Mouse (Mus musculus) spleen, adult 2 months (tissue): ENCODE measurements around the gene Cyp2r1. TPM values are rescaled to one million over a fixed set of nuclear protein-coding genes. Genes with fewer than 3 reads are reported as not detected.
A peak's percentile ranks its signal among the peaks of the same experiment; 100 is the strongest.
"Not testable (repeated sequence)": the region's sequence is repeated elsewhere in the genome, so short reads cannot be mapped to it uniquely, and the experiment has no call there.

Experiments
- DNase-seq, 2 experiments: peaks; one replicate each; pipeline versions ENCODE4 v3.0.0 to v3.0.0-alpha.2; 2012 to 2021; ENCODE audit warnings: low spot score in 2 of 2, low read depth in 1 of 2
- H3K27ac ChIP-seq: fragments of 200-500 bp; 2 replicates; pipeline ENCODE4 v1.5.1; 2012; ENCODE audit warnings: low read length, inconsistent platforms; ENCODE audit not compliant: insufficient read depth
- H3K27me3 ChIP-seq: fragments of 200-500 bp; 2 replicates; pipeline ENCODE4 v1.6.1; 2012; ENCODE audit warnings: mild to moderate bottlenecking, moderate library complexity, low read length, inconsistent platforms; ENCODE audit not compliant: control insufficient read depth, insufficient read depth
- H3K36me3 ChIP-seq: fragments of 200-500 bp; 2 replicates; pipeline ENCODE4 v1.6.1; 2012; ENCODE audit warnings: mild to moderate bottlenecking, low read length, inconsistent platforms; ENCODE audit not compliant: control insufficient read depth, insufficient read depth
- H3K4me1 ChIP-seq: fragments of 200-500 bp; 2 replicates; pipeline ENCODE4 v1.6.1; 2011; ENCODE audit warnings: inconsistent platforms; ENCODE audit not compliant: control insufficient read depth, insufficient read depth, insufficient read length
- H3K4me3 ChIP-seq: fragments of 200-500 bp; 2 replicates; pipeline ENCODE4 v1.5.1; 2011; ENCODE audit warnings: mild to moderate bottlenecking, inconsistent platforms; ENCODE audit not compliant: insufficient read depth, insufficient read length; ENCODE audit errors: extremely low read depth
- CTCF ChIP-seq: fragments of 200-500 bp; IDR thresholded peaks from 2 replicates; pipeline ENCODE4 v1.5.1; 2011; ENCODE audit warnings: mild to moderate bottlenecking, inconsistent platforms; ENCODE audit not compliant: insufficient read depth, insufficient read length, insufficient replicate concordance; ENCODE audit errors: extremely low read depth
- POLR2A ChIP-seq: fragments of 200-500 bp; IDR thresholded peaks from 2 replicates; pipeline ENCODE4 v1.6.1; 2011; ENCODE audit warnings: low read depth, low read length, inconsistent platforms
- WGBS: fragments of 180-500 bp; shearing (Covaris S2); methylation state at CpG from one replicate; pipeline ENCODE4 v1.1.7; 2018; 5-methylcytosine and 5-hydroxymethylcytosine counted together
- polyA plus RNA-seq: library from polyadenylated mRNA; depleted of rRNA; stranded (reverse); fragments of >200 nt; gene quantifications from 2 replicates; pipeline ENCODE4 v1.2.3, GENCODE M21; 2012; rRNA removed

Gene Cyp2r1
- polyA plus RNA-seq = 1.4 and 1.5 TPM in 2 replicates

- H3K4me3 ChIP-seq = peak within 1 kb of the TSS; percentile 72
- H3K36me3 ChIP-seq = no peaks in the 10 kb centered on the region
- no peaks in the 10 kb centered on the region for H3K4me1 ChIP-seq
- peak; percentile 93 to 94 for DNase-seq
- WGBS = 11% methylated on average over 56 of the region's 56 CpGs
- H3K27ac ChIP-seq = peak within 1 kb of the TSS; percentile 98
- no peaks in the 10 kb centered on the region for H3K27me3 ChIP-seq
- peak; percentile 41 for TF ChIP-seq POLR2A
- TF ChIP-seq CTCF = 0 out of 2 replicates have a peak, but pooled peaks have one; percentile 5
Observed at GRCm38 (mm10) chr7:114562531-114563241, at the start of gene Cyp2r1. Cyp2r1 (minus strand) TSS chr7:114562972.

- DNase-seq, H3K27me3 ChIP-seq, H3K4me1 ChIP-seq, H3K36me3 ChIP-seq, H3K4me3 ChIP-seq, H3K27ac ChIP-seq: not testable (repeated sequence)
- 94% methylated on average over 8 of the region's 8 CpGs for WGBS
Observed at GRCm38 (mm10) chr7:114594391-114594790, 31.6 kb upstream of the Cyp2r1 start.

DNA sequence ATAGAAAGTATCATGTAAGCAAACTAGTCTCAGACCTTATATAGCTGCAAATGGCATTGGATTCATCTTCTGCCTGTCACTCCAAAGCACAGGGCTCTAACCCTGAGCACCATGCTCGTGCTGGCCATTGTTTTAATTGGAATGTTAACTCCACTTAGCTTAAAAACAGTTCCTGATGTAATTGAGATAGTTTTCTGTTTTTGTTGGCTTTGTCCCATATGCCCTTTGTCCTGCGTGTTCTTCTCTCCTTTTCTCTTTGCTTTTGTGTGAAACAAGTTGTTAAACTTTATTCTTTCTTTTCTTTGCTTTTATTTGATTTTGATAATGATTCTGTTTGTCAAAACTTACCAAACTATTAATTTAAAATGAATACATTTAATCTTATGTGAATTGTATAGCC, 19.7 kb upstream of the Cyp2r1 start:
- Histone ChIP-seq H3K36me3 (no peaks in the 10 kb centered on the region), H3K4me3 (no peak overlapping the region), H3K27me3 (no peaks in the 10 kb centered on the region), H3K4me1 (no peaks in the 10 kb centered on the region), H3K27ac (no peak overlapping the region)
- no peak for DNase-seq
- WGBS = 75% methylated on average over 2 of the region's 2 CpGs
- TF ChIP-seq POLR2A (no peak), CTCF (no peak)

DNA sequence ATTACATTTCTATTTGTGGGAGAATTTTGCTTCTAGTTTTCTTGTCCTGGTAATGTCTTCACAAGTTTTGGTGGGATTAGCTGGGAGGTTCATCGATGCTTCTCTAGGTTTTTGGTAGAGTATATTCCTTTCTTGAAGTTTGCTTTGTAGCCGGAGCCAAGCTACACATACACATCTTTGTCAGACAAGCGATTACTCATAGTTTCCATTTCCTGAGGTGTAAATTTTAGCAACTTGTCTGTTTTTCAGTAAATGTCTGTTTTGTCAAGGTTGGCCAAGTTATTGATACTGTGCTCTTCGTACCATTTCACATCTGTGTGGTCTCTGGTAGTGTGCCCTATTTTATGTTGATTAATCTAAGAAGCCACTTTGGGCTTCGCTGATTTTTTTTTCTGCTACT, 18.4 kb upstream of the Cyp2r1 start:
- H3K36me3 ChIP-seq = no peaks in the 10 kb centered on the region
- no peak overlapping the region for H3K4me3 ChIP-seq
- peak in 1 of 2 experiments; percentile 25 for DNase-seq
- TF ChIP-seq POLR2A = no peak
- H3K27me3 ChIP-seq = no peaks in the 10 kb centered on the region
- no peaks in the 10 kb centered on the region for H3K4me1 ChIP-seq
- no peak overlapping the region for H3K27ac ChIP-seq
- WGBS = 48% methylated on average over 5 of the region's 5 CpGs

GRCm38 (mm10) chr7:114580426-114580825, 17.7 kb upstream of the Cyp2r1 start:
- H3K36me3 ChIP-seq = no peaks in the 10 kb centered on the region
- no peak overlapping the region for H3K27ac ChIP-seq
- no peaks in the 10 kb centered on the region for H3K4me1 ChIP-seq
- H3K4me3 ChIP-seq = no peak overlapping the region
- 23% methylated on average over 4 of the region's 4 CpGs for WGBS
- DNase-seq = peak; percentile 21 to 32
- H3K27me3 ChIP-seq = no peaks in the 10 kb centered on the region
- TF ChIP-seq POLR2A (no peak), CTCF (no peak)

DNA sequence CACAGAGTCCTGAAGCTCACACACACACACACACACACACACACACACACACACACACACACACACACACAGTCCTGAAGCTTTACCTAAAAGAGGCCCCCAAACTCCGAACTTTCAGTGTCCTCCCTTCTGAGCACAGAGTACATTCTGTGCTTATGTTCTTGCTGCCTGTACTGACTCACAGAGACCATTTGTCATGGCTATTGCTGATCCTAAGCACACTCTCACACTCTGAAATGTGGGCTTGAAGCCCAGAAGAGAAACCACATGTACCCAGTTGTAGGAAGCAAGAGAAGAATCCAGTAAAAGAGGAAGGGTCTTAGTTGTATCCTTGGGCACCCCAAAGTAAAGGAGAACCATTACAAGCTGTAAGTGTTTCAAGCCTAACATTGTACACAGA, 14.9 kb upstream of the Cyp2r1 start:
- no peak for DNase-seq
- Histone ChIP-seq H3K4me1 (no peaks in the 10 kb centered on the region), H3K27me3 (no peaks in the 10 kb centered on the region), H3K4me3 (no peak overlapping the region), H3K36me3 (no peaks in the 10 kb centered on the region), H3K27ac (no peak overlapping the region)
- WGBS = 43% methylated on average over 1 of the region's 1 CpGs
- TF ChIP-seq POLR2A (no peak), CTCF (no peak)

DNA sequence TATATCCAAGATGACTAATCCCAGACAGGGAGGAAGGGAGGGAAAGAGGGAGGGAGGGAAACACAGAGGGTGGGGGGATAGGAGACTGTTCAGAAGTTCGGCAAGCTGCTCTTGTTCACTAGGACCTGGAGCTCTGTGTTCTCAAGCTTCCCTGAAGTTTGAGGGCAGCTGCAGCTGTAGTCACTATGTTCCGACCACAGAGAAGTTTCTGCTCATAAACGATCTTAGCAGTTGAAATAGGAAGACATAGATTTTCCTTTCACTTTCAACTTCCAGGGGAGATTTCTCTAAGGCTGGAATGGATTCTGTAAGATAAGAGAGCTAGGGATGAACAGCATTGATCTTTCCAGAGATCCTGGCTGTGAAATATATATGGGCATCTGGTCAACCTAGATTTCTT, 14.2 kb upstream of the Cyp2r1 start:
- 7% methylated on average over 3 of the region's 3 CpGs for WGBS
- TF ChIP-seq POLR2A = no peak
- TF ChIP-seq CTCF = no peak
- Histone ChIP-seq H3K4me1 (no peaks in the 10 kb centered on the region), H3K36me3 (no peaks in the 10 kb centered on the region), H3K27me3 (no peaks in the 10 kb centered on the region), H3K4me3 (no peak overlapping the region), H3K27ac (no peak overlapping the region)
- DNase-seq = no peak

DNA sequence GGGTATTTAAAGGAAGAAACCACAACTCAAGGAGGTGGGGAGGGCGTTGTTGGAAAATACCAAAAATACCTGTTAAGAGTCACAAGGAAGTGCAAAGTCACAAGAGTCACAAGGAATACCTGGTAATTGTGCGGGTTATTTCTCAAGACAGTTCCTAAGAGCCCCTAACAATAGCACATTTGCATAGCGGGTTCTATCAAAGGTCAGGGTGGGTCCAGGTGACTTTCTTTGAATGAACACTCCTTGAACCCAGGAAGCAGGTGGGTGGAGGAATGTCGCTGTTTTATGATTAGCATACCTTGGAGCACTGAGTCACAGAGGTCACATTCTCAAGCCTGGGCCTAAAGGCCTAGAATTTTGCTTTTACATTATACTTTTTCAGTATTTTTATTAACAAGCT, 11.1 kb upstream of the Cyp2r1 start:
- not testable (repeated sequence) for H3K36me3 ChIP-seq, H3K27me3 ChIP-seq, H3K27ac ChIP-seq, H3K4me1 ChIP-seq, DNase-seq, H3K4me3 ChIP-seq
- 95% methylated on average over 4 of the region's 4 CpGs for WGBS
